Mouse (Mus musculus): ENCODE measurements around the gene Trmt13.

DNA sequence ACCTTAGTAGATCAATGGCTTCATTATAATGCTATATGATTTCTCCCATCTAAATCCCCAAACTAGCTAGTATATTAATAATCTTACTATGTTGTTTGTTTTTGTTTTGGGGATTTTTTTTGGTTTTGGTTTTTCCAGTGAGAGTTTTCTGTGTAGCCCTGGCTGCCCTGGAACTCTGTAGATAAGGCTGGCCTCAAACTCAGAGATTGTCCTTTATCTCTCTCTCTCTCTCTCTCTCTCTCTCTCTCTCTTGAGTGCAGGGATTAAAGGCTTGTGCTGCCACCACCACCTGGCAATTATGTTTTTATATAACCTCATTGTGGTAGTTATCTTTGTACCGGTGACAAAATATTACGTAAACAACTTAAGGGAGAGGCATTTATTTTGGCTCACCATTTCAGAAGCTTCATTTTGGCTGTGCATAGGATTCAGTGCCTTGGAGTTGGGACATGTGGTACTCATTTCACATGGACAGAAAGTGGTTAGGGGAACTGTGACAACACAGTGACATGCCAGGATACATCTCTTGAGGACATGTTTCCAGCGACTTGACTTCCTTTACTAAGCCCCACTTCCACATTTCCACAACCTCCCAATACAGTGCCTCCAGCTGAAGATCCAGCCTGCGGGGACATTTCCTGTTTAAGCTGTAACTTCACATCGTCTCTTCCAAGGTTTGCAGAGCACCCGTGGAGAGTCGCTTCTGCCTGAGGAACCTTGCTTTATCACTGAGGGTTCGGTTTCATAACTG, 1.1 kb upstream of the Trmt13 start:
- no peak for TF ChIP-seq CTCF (IDR thresholded peaks at IDR 0.05; ENCODE audit: borderline replicate concordance, insufficient read depth, low read length)
- TF ChIP-seq POLR2A (IDR thresholded peaks at IDR 0.05; ENCODE audit: low read depth, low read length), result no peak

Measured in embryonic fibroblast, embryonic 13.5 days (primary cell).